Mouse (Mus musculus): ENCODE measurements around the gene Dirc2.

The Dirc2 gene

DNA sequence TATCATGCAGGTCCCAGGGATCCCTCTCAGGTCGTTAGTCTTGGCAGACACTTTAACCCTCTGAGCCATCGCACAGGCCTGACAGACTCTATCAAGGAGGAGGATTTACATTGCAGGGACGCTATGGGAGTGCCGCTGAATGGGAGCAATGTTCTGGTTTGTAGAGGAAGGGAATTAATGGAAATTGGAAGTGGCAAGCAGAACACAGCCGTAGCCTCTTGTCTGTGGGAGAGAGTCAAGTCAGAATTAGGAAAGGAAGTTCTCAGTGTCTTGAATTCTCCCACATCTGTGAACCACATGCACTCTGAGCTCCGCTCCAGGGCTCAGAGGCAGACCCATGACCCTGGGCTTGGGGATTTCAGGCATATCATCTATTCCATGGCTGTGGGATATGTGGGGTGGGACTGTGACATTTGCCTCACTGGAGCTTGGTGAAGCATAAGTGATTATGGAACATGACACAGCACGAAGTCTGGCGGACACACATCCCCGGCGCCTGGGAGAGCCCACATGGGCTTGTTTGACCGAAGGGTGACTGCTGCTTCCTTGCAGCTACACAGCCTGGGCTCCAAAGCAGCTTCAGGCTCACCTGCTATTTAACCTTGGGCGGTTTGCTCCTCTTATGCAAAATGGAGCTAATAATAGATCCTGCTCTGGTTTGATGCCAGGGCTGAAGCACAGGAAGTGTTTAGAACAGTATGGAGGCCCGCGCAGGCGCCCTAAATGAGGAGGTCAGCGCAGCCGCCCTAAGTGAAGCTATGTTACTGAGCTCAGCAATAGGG, 87.6 kb downstream of the Dirc2 start:
- CTCF ChIA-PET, result no interaction called here

DNA sequence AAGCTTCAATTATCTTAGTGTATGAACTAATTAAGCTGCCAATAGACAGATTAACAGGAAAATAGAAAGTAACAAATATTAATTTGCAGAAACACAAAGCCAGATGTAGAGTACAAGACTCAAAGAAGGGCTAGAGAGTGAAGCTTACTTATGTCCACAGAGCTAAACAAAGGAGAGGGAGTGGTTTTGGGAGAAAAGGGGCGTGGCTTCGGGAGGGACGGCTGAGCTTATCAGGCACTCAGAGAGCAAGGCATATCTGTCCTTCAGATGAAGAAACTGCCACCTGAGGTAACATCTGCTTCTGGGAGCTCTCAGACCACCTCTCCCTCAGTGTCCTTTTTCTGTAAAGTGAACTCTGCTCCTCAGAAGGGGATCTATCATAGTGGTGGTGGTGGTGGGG, 90.7 kb downstream of the Dirc2 start:
- CTCF ChIA-PET, result no interaction called here

DNA sequence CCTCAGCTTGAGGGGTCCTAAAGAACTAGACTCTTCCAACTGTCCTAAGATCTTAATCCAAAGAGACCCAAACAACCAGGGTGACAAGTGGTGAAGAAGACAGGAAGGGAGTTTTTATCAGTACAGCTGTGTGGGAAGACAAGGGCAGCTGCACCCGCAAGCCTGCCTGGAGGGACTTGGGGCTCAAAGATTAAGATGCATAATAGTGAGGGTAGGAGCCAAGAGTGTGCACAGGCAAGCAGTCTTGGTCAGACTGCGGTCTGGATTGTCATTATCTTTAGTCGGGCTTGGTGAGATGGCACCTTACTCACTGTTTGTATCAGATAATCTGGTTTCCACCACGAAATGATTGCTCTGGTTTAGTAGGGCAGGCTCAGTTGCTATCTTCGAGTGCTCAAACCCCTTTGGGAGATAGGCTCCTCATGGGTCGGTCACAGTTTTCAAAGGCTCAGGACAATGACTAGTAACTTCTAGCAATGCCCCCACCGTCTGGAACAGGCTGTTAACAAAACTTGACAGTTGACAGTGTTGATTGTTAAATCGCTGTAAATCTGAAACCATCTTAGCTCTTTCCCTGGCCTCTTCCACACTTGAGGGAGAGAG, 91.5 kb downstream of the Dirc2 start:
- CTCF ChIA-PET, result no interaction called here

DNA sequence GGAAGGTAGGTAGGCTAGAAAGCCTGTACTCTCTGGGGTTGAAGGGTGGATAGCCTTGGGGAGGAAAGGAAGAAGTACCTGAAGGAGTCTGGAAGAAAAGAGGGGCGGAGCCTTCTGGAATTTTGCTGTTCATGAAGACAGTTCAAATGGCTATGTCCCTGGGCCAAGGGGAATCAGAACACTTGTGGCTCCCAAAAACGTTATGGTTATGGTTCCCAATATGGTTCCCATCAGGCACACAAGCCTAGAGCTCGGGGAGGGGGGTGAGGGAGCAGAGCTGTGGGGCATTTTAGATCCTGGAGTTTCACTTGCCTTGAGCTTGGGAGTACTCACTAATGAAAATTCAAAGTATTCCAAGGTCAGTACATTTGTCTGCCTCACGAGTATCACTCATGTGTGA, 104.3 kb downstream of the Dirc2 start:
- CTCF ChIA-PET, result no interaction called here

- CTCF ChIA-PET, result no interaction called here
These were observed 105.2 kb downstream of the Dirc2 start for GRCm38 (mm10) chr16:35663831-35664414.

GRCm38 (mm10) chr16:35660222-35660621, 108.9 kb downstream of the Dirc2 start:
- CTCF ChIA-PET, result no interaction called here

DNA sequence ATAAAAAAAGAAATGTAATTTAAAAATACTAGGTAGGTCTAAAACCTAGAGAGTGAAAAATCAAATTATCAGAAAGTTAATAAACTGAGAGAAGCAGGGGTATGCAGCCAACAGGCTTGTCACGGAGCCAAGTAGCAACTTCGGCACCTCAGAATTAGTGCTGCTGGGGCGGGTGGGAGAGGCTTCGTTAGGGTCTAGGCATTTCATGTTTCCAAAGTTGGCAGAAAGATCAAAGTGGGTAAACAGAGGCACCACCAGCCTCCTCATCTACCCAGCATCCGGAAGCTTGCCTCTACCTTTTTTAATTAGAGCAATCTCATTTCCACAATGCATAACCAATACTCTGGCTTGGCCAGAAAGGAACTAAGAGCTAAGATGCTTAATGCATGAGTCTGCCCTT, 115.2 kb downstream of the Dirc2 start:
- CTCF ChIA-PET, result no interaction called here

GRCm38 (mm10) chr16:35652706-35653105, 116.5 kb downstream of the Dirc2 start:
- CTCF ChIA-PET, result no interaction called here

DNA sequence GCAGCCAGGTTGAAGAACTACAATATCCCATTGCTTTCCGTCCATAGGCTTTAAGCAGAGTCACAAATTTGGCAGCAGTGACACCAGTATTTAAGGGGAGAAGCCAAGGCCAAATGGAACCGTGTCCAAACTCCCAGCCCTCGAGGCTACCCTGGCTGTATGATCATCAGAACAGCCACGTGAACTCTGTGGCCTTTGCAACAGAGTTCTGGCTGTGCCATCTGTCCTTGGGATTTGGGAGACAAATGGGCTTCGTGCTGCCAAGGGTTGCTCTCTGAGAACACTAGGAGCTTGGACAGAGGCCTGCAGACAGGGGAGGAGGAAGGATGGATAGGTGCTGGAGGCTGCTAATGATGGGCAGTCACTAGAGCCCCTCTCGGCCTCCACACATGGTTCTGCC, 117.0 kb downstream of the Dirc2 start:
- CTCF ChIA-PET, result no interaction called here

DNA sequence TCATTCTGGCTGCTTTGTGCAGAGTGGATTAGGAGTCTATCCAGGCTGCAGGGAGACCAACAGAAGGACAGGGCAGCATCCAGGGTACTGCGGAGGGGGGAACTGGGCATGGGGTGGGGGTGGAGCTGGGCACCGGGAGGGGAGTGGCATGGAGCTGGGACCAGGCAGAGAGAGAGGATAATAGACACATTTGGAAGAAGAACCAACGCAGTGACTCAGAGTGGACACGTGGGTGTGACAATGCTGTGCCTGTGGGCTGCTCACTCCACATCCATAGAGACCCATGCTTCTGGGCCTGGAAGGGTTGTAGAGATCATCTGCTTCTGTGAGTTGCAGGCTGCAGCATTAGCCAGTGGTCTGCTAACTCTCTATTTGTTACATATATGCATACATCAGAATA, 120.3 kb downstream of the Dirc2 start:
- CTCF ChIA-PET, result interaction anchor here (0.7 kb wide), 1 partner anchor 1016 kb away, joined by 10 read pairs; no protein-coding TSS in a partner anchor
